Mouse (Mus musculus) CH12.LX (cell line): ENCODE results near the gene Lep. TPM values are rescaled to one million over a fixed set of nuclear protein-coding genes. Genes with fewer than 3 reads are reported as not detected.

ENCODE experiments used
- DNase-seq: peaks from one replicate; pipeline ENCODE4 v3.0.0-alpha.2; 2013; ENCODE audit errors: extremely low read depth
- H3K27ac ChIP-seq: 2 replicates; pipeline ENCODE4 v1.5.1; 2012; ENCODE audit warnings: low read depth, mild to moderate bottlenecking, control low read depth, moderate library complexity; ENCODE audit not compliant: insufficient read depth
- H3K27me3 ChIP-seq: replicated peaks from 2 replicates; pipeline ENCODE3; 2012; ENCODE audit warnings: inconsistent platforms
- H3K36me3 ChIP-seq, 2 experiments: replicated peaks in 1 of 2; 2 replicates each; pipeline versions ENCODE3 to v1.6.1; 2012; ENCODE audit warnings: inconsistent platforms in 1 of 2, low read length in 1 of 2, mild to moderate bottlenecking in 1 of 2, mixed read lengths in 1 of 2, moderate library complexity in 1 of 2; ENCODE audit not compliant: control insufficient read depth in 1 of 2, insufficient read depth in 1 of 2
- H3K4me1 ChIP-seq, 2 experiments: 2 replicates each; pipeline ENCODE4 v1.6.1; 2012; ENCODE audit warnings: inconsistent platforms in 1 of 2, moderate library complexity in 1 of 2; ENCODE audit not compliant: insufficient read depth in 2 of 2, control insufficient read depth in 1 of 2
- H3K4me2 ChIP-seq: 2 replicates; pipeline ENCODE4 v1.6.1; 2012; ENCODE audit warnings: low read depth, mild to moderate bottlenecking, control low read depth; ENCODE audit not compliant: poor library complexity, insufficient read depth, severe bottlenecking
- H3K4me3 ChIP-seq, 3 experiments: fragments of 150-350 bp in 1 of 3; sonication (generic) in 1 of 3; replicated peaks in 1 of 3; 2 replicates each; pipeline versions ENCODE3 to v1.5.1; 2011 to 2012; ENCODE audit warnings: low read depth in 2 of 3, low read length in 2 of 3, mild to moderate bottlenecking in 2 of 3, moderate library complexity in 2 of 3, control low read depth in 1 of 3, improper control_type of control experiment in 1 of 3, inconsistent platforms in 1 of 3, mixed read lengths in 1 of 3; ENCODE audit not compliant: poor library complexity in 1 of 3
- H3K79me2 ChIP-seq: replicated peaks from 2 replicates; pipeline ENCODE4 v1.6.1; 2012; ENCODE audit warnings: mild to moderate bottlenecking, moderate library complexity; ENCODE audit not compliant: control insufficient read depth, poor library complexity, insufficient read depth, severe bottlenecking; ENCODE audit errors: extremely low read depth
- H3K9ac ChIP-seq: 2 replicates; pipeline ENCODE4 v1.6.1; 2012; ENCODE audit warnings: low read depth, mild to moderate bottlenecking, control low read depth, moderate library complexity; ENCODE audit not compliant: insufficient read depth
- H3K9me3 ChIP-seq: replicated peaks from 2 replicates; pipeline ENCODE3; 2012; ENCODE audit warnings: low read length, inconsistent platforms, mixed read lengths
- BHLHE40 ChIP-seq: IDR thresholded peaks from 2 replicates; pipeline ENCODE4 v1.6.1; 2011; ENCODE audit warnings: mild to moderate bottlenecking, low read depth, low read length, improper control_type of control experiment
- CHD2 ChIP-seq: IDR thresholded peaks from 2 replicates; pipeline ENCODE4 v1.6.1; 2011; ENCODE audit warnings: low read length, improper control_type of control experiment
- CTCF ChIP-seq, 2 experiments: IDR thresholded peaks in 1 of 2; conservative IDR thresholded peaks in 1 of 2; 2 replicates each; pipeline ENCODE4 v1.5.1; 2011 to 2012; ENCODE audit warnings: low read depth in 2 of 2, low read length in 2 of 2, improper control_type of control experiment in 1 of 2, inconsistent platforms in 1 of 2, mild to moderate bottlenecking in 1 of 2, moderate library complexity in 1 of 2
- E2F4 ChIP-seq: IDR thresholded peaks from 2 replicates; pipeline ENCODE4 v1.6.1; 2011; ENCODE audit warnings: low read depth, low read length, improper control_type of control experiment; ENCODE audit not compliant: insufficient replicate concordance
- ELF1 ChIP-seq: IDR thresholded peaks from 2 replicates; pipeline ENCODE4 v1.6.1; 2014; ENCODE audit warnings: low read depth, mild to moderate bottlenecking, inconsistent platforms, low read length, improper control_type of control experiment
- IRF4 ChIP-seq: IDR thresholded peaks from 2 replicates; pipeline ENCODE4 v1.6.1; 2014; ENCODE audit warnings: low read depth, mild to moderate bottlenecking, inconsistent platforms, low read length, improper control_type of control experiment
- JUND ChIP-seq: conservative IDR thresholded peaks from 2 replicates; pipeline ENCODE4 v1.6.1; 2011; ENCODE audit warnings: low read depth, low read length, improper control_type of control experiment
- KAT2A ChIP-seq: IDR thresholded peaks from 2 replicates; pipeline ENCODE4 v1.6.1; 2012; ENCODE audit warnings: low read length, improper control_type of control experiment, inconsistent platforms; ENCODE audit not compliant: insufficient replicate concordance
- MAFK ChIP-seq: IDR thresholded peaks from 2 replicates; pipeline ENCODE4 v1.6.1; 2011; ENCODE audit warnings: low read length, improper control_type of control experiment; ENCODE audit not compliant: insufficient replicate concordance
- MAZ ChIP-seq: IDR thresholded peaks from 2 replicates; pipeline ENCODE4 v1.6.1; 2012; ENCODE audit warnings: low read depth, mild to moderate bottlenecking, inconsistent platforms, low read length, improper control_type of control experiment, moderate library complexity
- MEF2A ChIP-seq: IDR thresholded peaks from 2 replicates; pipeline ENCODE4 v1.6.1; 2014; ENCODE audit warnings: low read depth, mild to moderate bottlenecking, inconsistent platforms, low read length, improper control_type of control experiment, borderline replicate concordance
- MXI1 ChIP-seq: IDR thresholded peaks from 2 replicates; pipeline ENCODE4 v1.6.1; 2011; ENCODE audit warnings: mild to moderate bottlenecking, low read depth, low read length, improper control_type of control experiment
- NRF1 ChIP-seq: IDR thresholded peaks from 2 replicates; pipeline ENCODE4 v1.6.1; 2014; ENCODE audit warnings: low read depth, mild to moderate bottlenecking, inconsistent platforms, low read length, improper control_type of control experiment, moderate library complexity
- POLR2A ChIP-seq: IDR thresholded peaks from 2 replicates; pipeline ENCODE4 v1.6.1; 2011; ENCODE audit warnings: low read depth, mild to moderate bottlenecking, improper control_type of control experiment, low read length
- POLR2AphosphoS2 ChIP-seq: IDR thresholded peaks from 2 replicates; pipeline ENCODE4 v1.6.1; 2011; ENCODE audit warnings: low read depth, low read length, improper control_type of control experiment
- SIN3A ChIP-seq: IDR thresholded peaks from 2 replicates; pipeline ENCODE4 v1.6.1; 2012; ENCODE audit warnings: low read length, improper control_type of control experiment, inconsistent platforms
- TCF12 ChIP-seq: IDR thresholded peaks from 2 replicates; pipeline ENCODE4 v1.6.1; 2014; ENCODE audit warnings: low read depth, mild to moderate bottlenecking, inconsistent platforms, low read length, improper control_type of control experiment
- UBTF ChIP-seq: IDR thresholded peaks from 2 replicates; pipeline ENCODE4 v1.6.1; 2012; ENCODE audit warnings: low read depth, mild to moderate bottlenecking, inconsistent platforms, low read length, improper control_type of control experiment, moderate library complexity
- ZC3H11A ChIP-seq: IDR thresholded peaks from 2 replicates; pipeline ENCODE4 v1.6.1; 2012; ENCODE audit warnings: low read depth, mild to moderate bottlenecking, inconsistent platforms, low read length, improper control_type of control experiment
- ZNF384 ChIP-seq: IDR thresholded peaks from 2 replicates; pipeline ENCODE4 v1.6.1; 2012; ENCODE audit warnings: low read depth, low read length, improper control_type of control experiment, inconsistent platforms
- dilution Hi-C: fragments of 300-500 bp; cut with MboI; formaldehyde crosslinking; loops from 2 replicates; pipeline ENCODE4 v1.14.3; 2020; ENCODE audit warnings: low sequenced_read_pairs; ENCODE audit not compliant: extremely low pct_unique_long_range_greater_than_20kb, extremely low pct_ligation_motif_present
- in situ Hi-C: fragments of 300-500 bp; cut with MboI; formaldehyde crosslinking; loops from 3 replicates; pipeline ENCODE4 v1.14.3; 2019; ENCODE audit warnings: low sequenced_read_pairs, low pct_ligation_motif_present, low pct_unique_long_range_greater_than_20kb, mixed read lengths
- polyA plus RNA-seq: library from polyadenylated mRNA; unstranded; fragments of >175 nt; gene quantifications from 2 replicates; pipeline ENCODE4 v1.2.1, GENCODE M21; 2012; ENCODE audit warnings: low read depth; ENCODE audit not compliant: insufficient read length
- total RNA-seq, 2 experiments: library from RNA; depleted of rRNA; stranded (reverse); fragments of 300-350 nt in 1 of 2; fragments of >200 nt in 1 of 2; gene quantifications; 2 replicates each; pipeline ENCODE4 v1.2.3; 2012 to 2014

Gene Lep
- total and polyA plus RNA-seq, 3 experiments, result not detected

DNA sequence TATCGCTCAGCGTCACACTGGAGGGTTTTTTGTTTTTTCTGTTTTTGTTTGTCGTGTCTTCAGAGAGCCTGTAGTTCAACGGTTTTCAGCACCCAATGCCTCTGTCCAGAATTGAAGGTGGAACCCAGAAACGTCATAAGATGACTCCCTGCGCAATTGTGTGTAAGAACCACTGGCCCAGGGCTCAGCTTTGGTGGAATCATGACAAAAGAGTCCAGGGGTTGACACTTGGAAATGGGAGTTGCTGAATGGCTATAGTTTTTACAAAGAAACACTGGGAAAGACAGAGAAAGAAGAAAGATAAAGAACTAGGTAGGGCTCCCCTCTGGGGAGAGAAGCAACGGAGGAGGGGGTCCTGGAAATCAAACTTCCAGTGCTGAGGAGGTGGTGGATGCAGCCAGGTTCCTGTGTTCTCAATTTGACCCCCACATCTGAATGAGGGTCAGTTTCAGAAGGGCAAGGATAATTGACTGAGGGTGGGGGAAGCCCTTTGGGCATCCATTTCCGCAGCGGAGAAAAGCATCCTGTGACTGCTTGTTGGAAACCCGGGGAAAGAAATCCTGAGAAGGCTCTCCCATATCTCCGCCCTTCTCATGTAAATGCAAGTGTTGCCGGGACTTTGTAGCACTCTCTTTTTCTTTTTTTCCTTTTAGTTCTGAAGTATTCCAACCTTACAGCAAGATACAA lies 34.1 kb upstream of the Lep start (continued):
- TF ChIP-seq KAT2A (no peak), MAFK (no peak), UBTF (no peak), CHD2 (no peak), ZC3H11A (no peak), ZNF384 (no peak), TCF12 (no peak), JUND (no peak), BHLHE40 (no peak), E2F4 (no peak)

DNA sequence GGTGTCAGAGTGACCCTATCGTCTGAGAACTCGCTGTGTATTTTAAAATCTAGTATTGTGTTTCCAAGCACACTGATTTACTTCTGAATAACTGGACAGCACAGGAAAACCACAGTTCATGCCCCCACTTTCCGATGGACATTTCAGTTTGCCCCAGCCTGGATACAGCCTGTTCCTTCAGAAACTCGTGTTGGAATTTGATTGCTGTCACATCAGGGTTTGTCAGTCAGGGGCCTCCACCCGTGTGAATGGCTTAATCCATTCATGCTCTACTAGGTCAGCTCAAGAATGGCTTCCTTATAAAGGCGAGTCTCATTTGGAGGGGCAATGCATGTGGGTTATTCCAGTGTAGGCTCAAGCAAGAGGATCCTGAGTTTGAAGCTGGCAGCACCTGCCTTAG lies 33.3 kb upstream of the Lep start:
- dilution Hi-C loops (no loop called here), in situ Hi-C loops (no loop called here)
- H3K4me2 ChIP-seq, result no peak overlapping the region
- no peak for DNase-seq
- no peaks in the 10 kb centered on the region for H3K79me2 ChIP-seq
- no peaks in the 10 kb centered on the region for H3K36me3 ChIP-seq
- H3K9ac ChIP-seq, result no peak overlapping the region
- TF ChIP-seq KAT2A (no peak), IRF4 (no peak), MAFK (no peak), ZNF384 (no peak), MAZ (no peak), SIN3A (no peak), MEF2A (no peak), JUND (no peak), POLR2A (no peak), MXI1 (no peak), POLR2AphosphoS2 (no peak), ELF1 (no peak), CTCF (conservative IDR thresholded peaks at IDR 0.05 in 1 of 2, IDR thresholded peaks at IDR 0.05 in 1 of 2; ENCODE audit: low read depth in 2 of 2, low read length in 2 of 2) (no peak), TCF12 (no peak)
- peaks cover 2 to 12% of the 10 kb centered on the region in 2 experiments; a peak in 2 of 4 replicates for H3K4me1 ChIP-seq
- no peak overlapping the region for H3K4me3 ChIP-seq
- H3K27ac ChIP-seq, result no peak overlapping the region
- H3K9me3 ChIP-seq, result peaks cover 8% of the 10 kb centered on the region
- peaks cover 42% of the 10 kb centered on the region for H3K27me3 ChIP-seq

DNA sequence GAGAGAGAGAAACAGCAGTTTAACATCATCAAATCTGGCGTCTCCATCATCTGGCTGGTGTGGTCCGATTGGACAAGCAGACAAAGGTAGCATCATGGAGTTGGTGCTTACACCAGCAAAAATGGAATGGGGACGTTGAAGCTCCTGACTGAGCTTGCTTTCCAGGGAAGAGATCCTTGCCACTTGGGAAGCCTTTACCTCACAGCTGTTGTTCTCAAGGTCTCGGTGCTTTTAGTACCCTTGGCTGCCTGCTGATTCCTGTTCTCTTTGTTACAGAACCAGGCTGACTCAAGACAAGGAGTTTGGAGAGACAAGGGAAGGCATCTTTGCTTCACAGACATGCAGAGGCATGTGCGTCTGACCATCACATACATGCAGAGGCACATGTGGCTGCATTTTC lies 31.9 kb upstream of the Lep start:
- no peak overlapping the region for H3K9ac ChIP-seq
- no peak overlapping the region for H3K4me2 ChIP-seq
- no peaks in the 10 kb centered on the region for H3K79me2 ChIP-seq
- H3K27me3 ChIP-seq, result peaks cover 29% of the 10 kb centered on the region
- DNase-seq, result no peak
- no peak overlapping the region for H3K4me3 ChIP-seq
- H3K36me3 ChIP-seq, result no peaks in the 10 kb centered on the region
- TF ChIP-seq JUND (no peak), NRF1 (no peak), ZNF384 (no peak)
- dilution Hi-C loops, result no loop called here
- H3K4me1 ChIP-seq, result peaks cover 2 to 9% of the 10 kb centered on the region in 2 experiments; a peak in 2 of 4 replicates
- peaks cover 8% of the 10 kb centered on the region for H3K9me3 ChIP-seq
- no peak overlapping the region for H3K27ac ChIP-seq
- in situ Hi-C loops, result no loop called here
